Mouse (Mus musculus): ENCODE measurements at regions not wholly inside any gene's neighbourhood (a gene's known extent, or its start where the extent isn't known, plus 50 kb on each side); places are given as distances from the start of the nearest gene placed in this dataset.
A peak's percentile ranks its signal among the peaks of the same experiment; 100 is the strongest.

DNA sequence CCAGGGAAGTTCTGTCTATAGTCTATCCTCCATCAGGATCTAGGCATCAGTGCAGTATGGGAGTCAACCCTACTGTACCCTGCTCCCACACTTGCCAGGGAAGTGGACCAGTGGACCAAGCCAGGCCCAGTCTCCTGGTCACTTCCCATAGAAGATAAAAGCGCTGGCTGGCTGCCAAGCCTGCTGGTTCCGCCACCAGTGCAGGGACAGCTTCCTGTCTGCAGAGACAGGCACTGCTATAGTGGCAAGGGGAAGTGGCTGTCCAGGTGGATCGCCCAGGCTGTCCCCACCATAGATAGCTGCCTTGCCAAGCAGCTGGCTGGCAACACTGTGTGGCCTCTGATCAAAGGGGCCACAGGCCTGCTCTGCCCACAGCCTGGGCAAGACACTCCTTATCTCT lies 98.5 kb upstream of the Wnt4 start:
- Histone ChIP-seq H3K36me3 (ENCODE audit: insufficient read depth, low read length) (no peaks in the 10 kb centered on the region), H3K9me3 (ENCODE audit: low read length) (no peaks in the 10 kb centered on the region), H3K27me3 (ENCODE audit: insufficient read depth, low read length) (no peaks in the 10 kb centered on the region), H3K9ac (replicated peaks; ENCODE audit: low read length) (no peak overlapping the region), H3K4me2 (replicated peaks; ENCODE audit: low read depth, low read length) (no peak overlapping the region), H3K27ac (ENCODE audit: low read length) (no peak overlapping the region), H3K4me3 (ENCODE audit: low read length) (no peak overlapping the region), H3K4me1 (ENCODE audit: insufficient read depth, low read length) (peaks cover 34% of the 10 kb centered on the region)
- ATAC-seq (ENCODE audit: low FRiP score, low TSS enrichment) = no peak
- WGBS = 51% methylated on average over 3 of the region's 3 CpGs

- Histone ChIP-seq H3K36me3 (ENCODE audit: insufficient read depth, low read length) (no peaks in the 10 kb centered on the region), H3K9me3 (ENCODE audit: low read length) (peaks cover 4% of the 10 kb centered on the region; the same call in 1 of the 2 replicates), H3K4me3 (ENCODE audit: low read length) (peak overlapping the region; percentile 39), H3K4me2 (replicated peaks; ENCODE audit: low read depth, low read length) (peak overlapping the region; percentile 66), H3K27ac (ENCODE audit: low read length) (peak overlapping the region; percentile 61; the same call in 1 of the 2 replicates), H3K27me3 (ENCODE audit: insufficient read depth, low read length) (no peaks in the 10 kb centered on the region), H3K9ac (replicated peaks; ENCODE audit: low read length) (peak overlapping the region; percentile 55), H3K4me1 (ENCODE audit: insufficient read depth, low read length) (peaks cover 25% of the 10 kb centered on the region)
- WGBS = 25% methylated on average over 9 of the region's 9 CpGs
- peak; percentile 71 for ATAC-seq (ENCODE audit: low FRiP score, low TSS enrichment)
Measured at GRCm38 (mm10) chr4:137164933-137165332, 112.4 kb upstream of the Wnt4 start.

GRCm38 (mm10) chr4:137164429-137164828 lies 112.9 kb upstream of the Wnt4 start:
- 3% methylated on average over 12 of the region's 12 CpGs for WGBS
- Histone ChIP-seq H3K9ac (replicated peaks; ENCODE audit: low read length) (peak overlapping the region; percentile 55), H3K36me3 (ENCODE audit: insufficient read depth, low read length) (no peaks in the 10 kb centered on the region), H3K4me1 (ENCODE audit: insufficient read depth, low read length) (peaks cover 26% of the 10 kb centered on the region), H3K4me3 (ENCODE audit: low read length) (peak overlapping the region; percentile 39), H3K27ac (ENCODE audit: low read length) (peak overlapping the region; percentile 61; the same call in 1 of the 2 replicates), H3K4me2 (replicated peaks; ENCODE audit: low read depth, low read length) (peak overlapping the region; percentile 66), H3K9me3 (ENCODE audit: low read length) (peaks cover 4% of the 10 kb centered on the region; the same call in 1 of the 2 replicates), H3K27me3 (ENCODE audit: insufficient read depth, low read length) (no peaks in the 10 kb centered on the region)
- ATAC-seq (ENCODE audit: low FRiP score, low TSS enrichment) = peak; percentile 53; the same call in 1 of the 2 replicates

DNA sequence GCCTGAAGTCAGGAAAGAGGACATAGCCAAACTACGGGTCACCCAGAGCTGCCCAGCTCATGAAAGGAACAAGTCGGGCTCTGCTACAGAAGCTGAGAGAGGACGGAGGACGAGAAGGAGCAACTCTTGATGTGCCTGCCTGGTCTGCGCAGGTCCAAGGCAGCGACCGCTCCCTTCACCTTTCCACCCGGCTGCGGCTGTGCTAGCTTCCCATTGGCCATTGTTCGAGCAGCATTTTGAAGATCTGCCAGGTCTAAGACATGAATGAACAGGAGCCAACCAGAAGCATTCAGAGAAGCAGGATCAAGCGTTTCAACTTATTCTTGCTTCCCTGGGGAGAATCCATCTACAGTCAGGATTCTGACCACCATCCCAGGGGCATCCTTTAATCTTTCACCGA lies 113.3 kb upstream of the Wnt4 start:
- Histone ChIP-seq H3K4me2 (replicated peaks; ENCODE audit: low read depth, low read length) (no peak overlapping the region), H3K27ac (ENCODE audit: low read length) (no peak overlapping the region), H3K4me3 (ENCODE audit: low read length) (no peak overlapping the region), H3K9me3 (ENCODE audit: low read length) (peaks cover 4% of the 10 kb centered on the region; the same call in 1 of the 2 replicates), H3K27me3 (ENCODE audit: insufficient read depth, low read length) (no peaks in the 10 kb centered on the region), H3K9ac (replicated peaks; ENCODE audit: low read length) (no peak overlapping the region), H3K4me1 (ENCODE audit: insufficient read depth, low read length) (peaks cover 26% of the 10 kb centered on the region), H3K36me3 (ENCODE audit: insufficient read depth, low read length) (no peaks in the 10 kb centered on the region)
- ATAC-seq (ENCODE audit: low FRiP score, low TSS enrichment) = no peak
- WGBS = 52% methylated on average over 12 of the region's 12 CpGs

GRCm38 (mm10) chr4:137160526-137160925 lies 111.9 kb upstream of the Zbtb40 start:
- H3K36me3 ChIP-seq (ENCODE audit: insufficient read depth, low read length) = no peaks in the 10 kb centered on the region
- no peak overlapping the region for H3K4me2 ChIP-seq (replicated peaks; ENCODE audit: low read depth, low read length)
- 57% methylated on average over 7 of the region's 7 CpGs for WGBS
- H3K9ac ChIP-seq (replicated peaks; ENCODE audit: low read length) = no peak overlapping the region
- H3K4me3 ChIP-seq (ENCODE audit: low read length) = no peak overlapping the region
- no peaks in the 10 kb centered on the region for H3K9me3 ChIP-seq (ENCODE audit: low read length)
- H3K27me3 ChIP-seq (ENCODE audit: insufficient read depth, low read length) = no peaks in the 10 kb centered on the region
- H3K4me1 ChIP-seq (ENCODE audit: insufficient read depth, low read length) = peaks cover 39% of the 10 kb centered on the region
- no peak overlapping the region for H3K27ac ChIP-seq (ENCODE audit: low read length)
- no peak for ATAC-seq (ENCODE audit: low FRiP score, low TSS enrichment)

DNA sequence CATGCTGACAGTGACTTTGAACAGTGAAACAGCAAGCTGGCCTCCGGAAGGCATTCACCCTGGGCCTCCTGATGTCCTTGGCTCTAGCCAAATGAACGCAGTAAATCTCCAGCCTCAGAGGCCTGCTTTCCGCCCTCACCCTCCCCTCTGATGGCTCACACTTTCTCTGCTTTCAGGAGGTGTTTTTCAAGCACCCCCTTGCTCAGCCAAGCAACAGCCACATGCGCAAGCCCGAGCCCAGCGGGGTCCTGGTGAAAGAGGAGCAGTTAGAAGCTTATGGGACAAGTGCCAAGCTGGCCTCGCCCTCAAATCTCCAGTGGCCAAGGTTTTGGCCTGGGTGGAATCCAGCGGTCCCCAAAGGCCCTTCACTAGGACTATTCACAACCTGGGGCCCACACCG lies 109.6 kb upstream of the Zbtb40 start:
- WGBS = 38% methylated on average over 9 of the region's 9 CpGs
- ATAC-seq (ENCODE audit: low FRiP score, low TSS enrichment) = no peak
- H3K4me1 ChIP-seq (ENCODE audit: insufficient read depth, low read length) = peaks cover 25% of the 10 kb centered on the region
- no peaks in the 10 kb centered on the region for H3K36me3 ChIP-seq (ENCODE audit: insufficient read depth, low read length)
- no peak overlapping the region for H3K9ac ChIP-seq (replicated peaks; ENCODE audit: low read length)
- H3K27ac ChIP-seq (ENCODE audit: low read length) = no peak overlapping the region
- no peaks in the 10 kb centered on the region for H3K9me3 ChIP-seq (ENCODE audit: low read length)
- no peak overlapping the region for H3K4me2 ChIP-seq (replicated peaks; ENCODE audit: low read depth, low read length)
- no peaks in the 10 kb centered on the region for H3K27me3 ChIP-seq (ENCODE audit: insufficient read depth, low read length)
- no peak overlapping the region for H3K4me3 ChIP-seq (ENCODE audit: low read length)

- Histone ChIP-seq H3K4me1 (ENCODE audit: insufficient read depth, low read length) (peaks cover 23% of the 10 kb centered on the region), H3K27me3 (ENCODE audit: insufficient read depth, low read length) (no peaks in the 10 kb centered on the region), H3K27ac (ENCODE audit: low read length) (no peak overlapping the region), H3K9me3 (ENCODE audit: low read length) (no peaks in the 10 kb centered on the region), H3K9ac (replicated peaks; ENCODE audit: low read length) (no peak overlapping the region), H3K4me2 (replicated peaks; ENCODE audit: low read depth, low read length) (no peak overlapping the region), H3K36me3 (ENCODE audit: insufficient read depth, low read length) (no peaks in the 10 kb centered on the region), H3K4me3 (ENCODE audit: low read length) (no peak overlapping the region)
- 30% methylated on average over 11 of the region's 11 CpGs for WGBS
- ATAC-seq (ENCODE audit: low FRiP score, low TSS enrichment) = 0 out of 2 replicates have a peak, but pooled peaks have one; percentile 24
Measured at GRCm38 (mm10) chr4:137156441-137157105, 108.0 kb upstream of the Zbtb40 start.

- H3K4me2 ChIP-seq (replicated peaks; ENCODE audit: low read depth, low read length) = no peak overlapping the region
- WGBS = 67% methylated on average over 4 of the region's 4 CpGs
- H3K9ac ChIP-seq (replicated peaks; ENCODE audit: low read length) = no peak overlapping the region
Measured at GRCm38 (mm10) chr4:137148756-137149155, 100.2 kb upstream of the Zbtb40 start.

GRCm38 (mm10) chr4:137147795-137148194 lies 99.2 kb upstream of the Zbtb40 start:
- Histone ChIP-seq H3K9me3 (ENCODE audit: low read length) (no peaks in the 10 kb centered on the region), H3K27me3 (ENCODE audit: insufficient read depth, low read length) (no peaks in the 10 kb centered on the region), H3K4me3 (ENCODE audit: low read length) (no peak overlapping the region), H3K4me1 (ENCODE audit: insufficient read depth, low read length) (no peaks in the 10 kb centered on the region; the same call in 1 of the 2 replicates), H3K9ac (replicated peaks; ENCODE audit: low read length) (no peak overlapping the region), H3K36me3 (ENCODE audit: insufficient read depth, low read length) (no peaks in the 10 kb centered on the region), H3K4me2 (replicated peaks; ENCODE audit: low read depth, low read length) (no peak overlapping the region), H3K27ac (ENCODE audit: low read length) (no peak overlapping the region)
- no peak for ATAC-seq (ENCODE audit: low FRiP score, low TSS enrichment)
- 60% methylated on average over 13 of the region's 13 CpGs for WGBS

More at GRCm38 (mm10) chr4:137148756-137149155, 100.2 kb upstream of the Zbtb40 start:
- Histone ChIP-seq H3K4me3 (ENCODE audit: low read length) (no peak overlapping the region), H3K9me3 (ENCODE audit: low read length) (no peaks in the 10 kb centered on the region), H3K27me3 (ENCODE audit: insufficient read depth, low read length) (no peaks in the 10 kb centered on the region), H3K27ac (ENCODE audit: low read length) (no peak overlapping the region), H3K36me3 (ENCODE audit: insufficient read depth, low read length) (no peaks in the 10 kb centered on the region), H3K4me1 (ENCODE audit: insufficient read depth, low read length) (no peaks in the 10 kb centered on the region)
- no peak for ATAC-seq (ENCODE audit: low FRiP score, low TSS enrichment)

GRCm38 (mm10) chr4:137146326-137146725 lies 97.7 kb upstream of the Zbtb40 start:
- H3K36me3 ChIP-seq (ENCODE audit: insufficient read depth, low read length) = no peaks in the 10 kb centered on the region
- WGBS = 56% methylated on average over 3 of the region's 3 CpGs
- peaks cover 9% of the 10 kb centered on the region for H3K4me1 ChIP-seq (ENCODE audit: insufficient read depth, low read length)
- no peak overlapping the region for H3K27ac ChIP-seq (ENCODE audit: low read length)
- H3K9me3 ChIP-seq (ENCODE audit: low read length) = no peaks in the 10 kb centered on the region
- no peak overlapping the region for H3K4me2 ChIP-seq (replicated peaks; ENCODE audit: low read depth, low read length)
- no peak overlapping the region for H3K4me3 ChIP-seq (ENCODE audit: low read length)
- H3K9ac ChIP-seq (replicated peaks; ENCODE audit: low read length) = no peak overlapping the region
- no peak for ATAC-seq (ENCODE audit: low FRiP score, low TSS enrichment)
- no peaks in the 10 kb centered on the region for H3K27me3 ChIP-seq (ENCODE audit: insufficient read depth, low read length)
